Mouse (Mus musculus) ES-Bruce4 (cell line): ENCODE data around the gene Slc35f3.

Experiments
- EP300 ChIP-seq: IDR thresholded peaks from 2 replicates; pipeline ENCODE4 v1.6.1; 2011; ENCODE audit warnings: low read depth, low read length; ENCODE audit not compliant: insufficient read depth
- POLR2A ChIP-seq: IDR thresholded peaks from one replicate; pipeline ENCODE4 v1.8.1; 2011; ENCODE audit warnings: low read length; ENCODE audit not compliant: insufficient read depth

DNA sequence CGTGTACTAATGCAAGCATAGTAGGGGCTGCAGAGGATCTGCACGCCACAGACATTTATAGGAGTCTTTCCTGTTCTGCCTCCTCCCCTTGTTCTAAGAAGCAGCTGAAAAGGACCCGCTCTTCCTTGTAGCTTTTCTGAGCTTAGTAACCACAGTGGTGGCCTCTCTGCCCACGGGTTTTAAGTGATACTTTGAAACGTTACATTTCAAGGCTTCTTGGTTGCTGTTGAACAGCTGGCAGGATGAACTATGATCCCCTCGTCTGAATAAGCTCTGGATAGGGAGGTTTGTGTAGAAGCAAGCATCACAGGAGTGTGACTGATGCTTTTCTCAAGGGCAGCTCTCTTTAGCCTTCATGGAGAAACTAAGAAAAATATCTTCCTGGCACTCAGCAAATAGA lies 28.6 kb upstream of the Slc35f3 start:
- TF ChIP-seq EP300, result no peak
- no peak for TF ChIP-seq POLR2A
